Mouse (Mus musculus): ENCODE measurements around the gene Pygo1.

DNA sequence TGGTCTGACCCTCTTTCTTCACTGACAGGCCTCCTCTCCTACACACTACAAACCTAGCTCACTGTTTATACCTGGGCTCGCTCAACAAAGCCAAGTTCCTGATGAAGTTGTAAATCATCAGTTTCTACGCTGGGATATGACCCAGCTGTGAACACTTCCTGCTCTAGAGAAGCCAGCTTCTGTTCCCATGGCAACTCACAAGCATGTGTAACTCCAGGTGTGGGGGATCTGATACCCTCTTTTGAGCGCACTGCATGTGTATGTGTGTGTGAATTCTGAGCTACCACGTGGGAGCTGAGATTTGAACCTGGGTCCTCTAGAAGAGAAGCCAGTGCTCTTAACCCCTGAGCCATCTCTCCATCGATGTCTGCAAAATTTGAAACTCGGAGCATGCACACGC lies 24.1 kb downstream of the Pygo1 start:
- TF ChIP-seq CTCF (conservative IDR thresholded peaks at IDR 0.05; ENCODE audit: insufficient read depth, insufficient read length, low read depth, low read length), result no peak
- TF ChIP-seq POLR2A (IDR thresholded peaks at IDR 0.05; ENCODE audit: low read depth, low read length), result no peak

All from kidney, adult 2 months (tissue).